Mouse (Mus musculus): ENCODE results near the gene Parp16.
A peak's percentile ranks its signal among the peaks of the same experiment; 100 is the strongest.
"Not testable (repeated sequence)": the region's sequence is repeated elsewhere in the genome, so short reads cannot be mapped to it uniquely, and the experiment has no call there.

Parp16 gene

GRCm38 (mm10) chr9:65264959-65265358 lies 69.8 kb downstream of the Parp16 start, which contains the start of gene Cilp:
Gene Cilp (plus strand): TSS chr9:65265180.
- no peak for TF ChIP-seq POU5F1 (IDR thresholded peaks at IDR 0.05; ENCODE audit: borderline replicate concordance, low read length)
- TF ChIP-seq CTCF (conservative IDR thresholded peaks at IDR 0.05; ENCODE audit: low read length): no peak
- no peak for TF ChIP-seq NANOG (IDR thresholded peaks at IDR 0.05; ENCODE audit: borderline replicate concordance, low read length)
- H3K27me3 ChIP-seq (ENCODE audit: insufficient read depth, low read length): peaks cover 10% of the 10 kb centered on the region; the same call in 1 of the 2 replicates
- H3K4me3 ChIP-seq (replicated peaks; ENCODE audit: low read length): no peak within 1 kb of the TSS
- H3K9me3 ChIP-seq (ENCODE audit: low read length): no peaks in the 10 kb centered on the region
- no peaks in the 10 kb centered on the region for H3K36me3 ChIP-seq (ENCODE audit: insufficient read depth, low read length)
- peaks cover 11% of the 10 kb centered on the region for H3K4me1 ChIP-seq (replicated peaks; ENCODE audit: low read depth, low read length)

GRCm38 (mm10) chr9:65267742-65268515 lies 72.8 kb downstream of the Parp16 start:
- Histone ChIP-seq H3K9me3 (ENCODE audit: low read length) (no peaks in the 10 kb centered on the region), H3K27me3 (ENCODE audit: insufficient read depth, low read length) (peaks cover 10% of the 10 kb centered on the region; the same call in 1 of the 2 replicates), H3K4me1 (replicated peaks; ENCODE audit: low read depth, low read length) (peaks cover 11% of the 10 kb centered on the region), H3K4me3 (replicated peaks; ENCODE audit: low read length) (no peak overlapping the region), H3K36me3 (ENCODE audit: insufficient read depth, low read length) (no peaks in the 10 kb centered on the region)
- no peak for TF ChIP-seq CTCF (conservative IDR thresholded peaks at IDR 0.05; ENCODE audit: low read length)
- TF ChIP-seq POU5F1 (IDR thresholded peaks at IDR 0.05; ENCODE audit: borderline replicate concordance, low read length): no peak
- no peak for TF ChIP-seq NANOG (IDR thresholded peaks at IDR 0.05; ENCODE audit: borderline replicate concordance, low read length)

- Histone ChIP-seq H3K27me3 (ENCODE audit: insufficient read depth, low read length) (peaks cover 3% of the 10 kb centered on the region; the same call in 1 of the 2 replicates), H3K4me3 (replicated peaks; ENCODE audit: low read length) (no peak overlapping the region), H3K4me1 (replicated peaks; ENCODE audit: low read depth, low read length) (peaks cover 17% of the 10 kb centered on the region), H3K36me3 (ENCODE audit: insufficient read depth, low read length) (no peaks in the 10 kb centered on the region), H3K9me3 (ENCODE audit: low read length) (no peaks in the 10 kb centered on the region)
- TF ChIP-seq POU5F1 (IDR thresholded peaks at IDR 0.05; ENCODE audit: borderline replicate concordance, low read length) (no peak), CTCF (conservative IDR thresholded peaks at IDR 0.05; ENCODE audit: low read length) (no peak), NANOG (IDR thresholded peaks at IDR 0.05; ENCODE audit: borderline replicate concordance, low read length) (no peak)
Measured at GRCm38 (mm10) chr9:65273048-65273809, 78.1 kb downstream of the Parp16 start.

- Histone ChIP-seq H3K9me3 (ENCODE audit: low read length) (no peaks in the 10 kb centered on the region), H3K27me3 (ENCODE audit: insufficient read depth, low read length) (peaks cover 3% of the 10 kb centered on the region; the same call in 1 of the 2 replicates), H3K36me3 (ENCODE audit: insufficient read depth, low read length) (no peaks in the 10 kb centered on the region), H3K4me1 (replicated peaks; ENCODE audit: low read depth, low read length) (peaks cover 17% of the 10 kb centered on the region), H3K4me3 (replicated peaks; ENCODE audit: low read length) (no peak overlapping the region)
- TF ChIP-seq POU5F1 (IDR thresholded peaks at IDR 0.05; ENCODE audit: borderline replicate concordance, low read length): no peak
- TF ChIP-seq CTCF (conservative IDR thresholded peaks at IDR 0.05; ENCODE audit: low read length): no peak
- TF ChIP-seq NANOG (IDR thresholded peaks at IDR 0.05; ENCODE audit: borderline replicate concordance, low read length): no peak
Measured at GRCm38 (mm10) chr9:65273873-65274272, 78.7 kb downstream of the Parp16 start.

GRCm38 (mm10) chr9:65274851-65275250 lies 79.7 kb downstream of the Parp16 start:
- not testable (repeated sequence) for H3K4me3 ChIP-seq (replicated peaks; ENCODE audit: low read length); H3K36me3 ChIP-seq (ENCODE audit: insufficient read depth, low read length); H3K27me3 ChIP-seq (ENCODE audit: insufficient read depth, low read length); H3K9me3 ChIP-seq (ENCODE audit: low read length)
- H3K4me1 ChIP-seq (replicated peaks; ENCODE audit: low read depth, low read length): peaks cover 17% of the 10 kb centered on the region

GRCm38 (mm10) chr9:65275810-65276530 lies 80.8 kb downstream of the Parp16 start:
- H3K36me3 ChIP-seq (ENCODE audit: insufficient read depth, low read length): no peaks in the 10 kb centered on the region
- no peak overlapping the region for H3K4me3 ChIP-seq (replicated peaks; ENCODE audit: low read length)
- H3K9me3 ChIP-seq (ENCODE audit: low read length): no peaks in the 10 kb centered on the region
- no peak for TF ChIP-seq POU5F1 (IDR thresholded peaks at IDR 0.05; ENCODE audit: borderline replicate concordance, low read length)
- no peak for TF ChIP-seq CTCF (conservative IDR thresholded peaks at IDR 0.05; ENCODE audit: low read length)
- no peak for TF ChIP-seq NANOG (IDR thresholded peaks at IDR 0.05; ENCODE audit: borderline replicate concordance, low read length)
- peaks cover 3% of the 10 kb centered on the region; the same call in 1 of the 2 replicates for H3K27me3 ChIP-seq (ENCODE audit: insufficient read depth, low read length)
- peaks cover 17% of the 10 kb centered on the region for H3K4me1 ChIP-seq (replicated peaks; ENCODE audit: low read depth, low read length)

- Histone ChIP-seq H3K27me3 (ENCODE audit: insufficient read depth, low read length) (peaks cover 3% of the 10 kb centered on the region; the same call in 1 of the 2 replicates), H3K36me3 (ENCODE audit: insufficient read depth, low read length) (no peaks in the 10 kb centered on the region), H3K9me3 (ENCODE audit: low read length) (no peaks in the 10 kb centered on the region), H3K4me1 (replicated peaks; ENCODE audit: low read depth, low read length) (no peaks in the 10 kb centered on the region), H3K4me3 (replicated peaks; ENCODE audit: low read length) (no peak overlapping the region)
- TF ChIP-seq NANOG (IDR thresholded peaks at IDR 0.05; ENCODE audit: borderline replicate concordance, low read length) (no peak), POU5F1 (IDR thresholded peaks at IDR 0.05; ENCODE audit: borderline replicate concordance, low read length) (no peak), CTCF (conservative IDR thresholded peaks at IDR 0.05; ENCODE audit: low read length) (no peak)
Measured at GRCm38 (mm10) chr9:65281536-65282151, 86.5 kb downstream of the Parp16 start.

- Histone ChIP-seq H3K9me3 (ENCODE audit: low read length) (no peaks in the 10 kb centered on the region), H3K36me3 (ENCODE audit: insufficient read depth, low read length) (no peaks in the 10 kb centered on the region), H3K4me3 (replicated peaks; ENCODE audit: low read length) (no peak overlapping the region), H3K4me1 (replicated peaks; ENCODE audit: low read depth, low read length) (no peaks in the 10 kb centered on the region), H3K27me3 (ENCODE audit: insufficient read depth, low read length) (no peaks in the 10 kb centered on the region)
- TF ChIP-seq POU5F1 (IDR thresholded peaks at IDR 0.05; ENCODE audit: borderline replicate concordance, low read length) (no peak), NANOG (IDR thresholded peaks at IDR 0.05; ENCODE audit: borderline replicate concordance, low read length) (no peak), CTCF (conservative IDR thresholded peaks at IDR 0.05; ENCODE audit: low read length) (peak; percentile 37)
Measured at GRCm38 (mm10) chr9:65283301-65283700, 88.1 kb downstream of the Parp16 start.

GRCm38 (mm10) chr9:65288252-65288651 lies 93.1 kb downstream of the Parp16 start:
- not testable (repeated sequence) for H3K27me3 ChIP-seq (ENCODE audit: insufficient read depth, low read length); H3K9me3 ChIP-seq (ENCODE audit: low read length); H3K4me1 ChIP-seq (replicated peaks; ENCODE audit: low read depth, low read length); H3K36me3 ChIP-seq (ENCODE audit: insufficient read depth, low read length); H3K4me3 ChIP-seq (replicated peaks; ENCODE audit: low read length)
